Mouse (Mus musculus) MEL (cell line): ENCODE measurements at regions not wholly inside any gene's neighbourhood (a gene's known extent, or its start where the extent isn't known, plus 50 kb on each side); places are given as distances from the start of the nearest gene placed in this dataset.

Source experiments
- DNase-seq: peaks from one replicate; pipeline ENCODE4 v3.0.0; 2011; ENCODE audit warnings: low read depth, low spot score
- H3K27ac ChIP-seq: 2 replicates; pipeline ENCODE4 v1.5.1; 2012; ENCODE audit warnings: low read depth, mild to moderate bottlenecking, control low read depth, low read length, moderate library complexity; ENCODE audit not compliant: control insufficient read depth
- H3K27me3 ChIP-seq, 2 experiments: fragments of 150-350 bp in 1 of 2; sonication (generic) in 1 of 2; 2 replicates each; pipeline ENCODE4 v1.6.1; 2012; ENCODE audit warnings: low read length in 2 of 2, mild to moderate bottlenecking in 2 of 2, improper control_type of control experiment in 1 of 2, moderate library complexity in 1 of 2; ENCODE audit not compliant: insufficient read depth in 2 of 2, control insufficient read depth in 1 of 2
- H3K36me3 ChIP-seq, 2 experiments: 2 replicates each; pipeline ENCODE4 v1.6.1; 2012 to 2014; ENCODE audit warnings: low read length in 2 of 2, improper control_type of control experiment in 1 of 2, inconsistent platforms in 1 of 2, mild to moderate bottlenecking in 1 of 2; ENCODE audit not compliant: insufficient read depth in 2 of 2, control insufficient read depth in 1 of 2
- H3K4me1 ChIP-seq, 2 experiments: fragments of 150-350 bp in 1 of 2; sonication (generic) in 1 of 2; 2 replicates each; pipeline ENCODE4 v1.6.1; 2012; ENCODE audit warnings: low read length in 2 of 2, improper control_type of control experiment in 1 of 2, mild to moderate bottlenecking in 1 of 2; ENCODE audit not compliant: insufficient read depth in 2 of 2, control insufficient read depth in 1 of 2
- H3K4me3 ChIP-seq, 2 experiments: fragments of 150-350 bp in 1 of 2; sonication (generic) in 1 of 2; 2 replicates each; pipeline ENCODE4 v1.5.1; 2012; ENCODE audit warnings: low read depth in 2 of 2, low read length in 2 of 2, mild to moderate bottlenecking in 2 of 2, moderate library complexity in 2 of 2, control low read depth in 1 of 2, improper control_type of control experiment in 1 of 2; ENCODE audit not compliant: control insufficient read depth in 1 of 2, insufficient read depth in 1 of 2
- H3K79me2 ChIP-seq: 2 replicates; pipeline ENCODE4 v1.6.1; 2012; ENCODE audit warnings: mild to moderate bottlenecking, low read length, moderate library complexity; ENCODE audit not compliant: control insufficient read depth, poor library complexity, insufficient read depth
- H3K9ac ChIP-seq: 2 replicates; pipeline ENCODE4 v1.6.1; 2012; ENCODE audit warnings: low read depth, mild to moderate bottlenecking, control low read depth, low read length, moderate library complexity; ENCODE audit not compliant: control insufficient read depth, poor library complexity, severe bottlenecking
- H3K9me3 ChIP-seq: fragments of 150-350 bp; sonication (generic); replicated peaks from 2 replicates; pipeline ENCODE4 v1.6.1; 2012; ENCODE audit warnings: mild to moderate bottlenecking, low read length, improper control_type of control experiment, moderate library complexity; ENCODE audit not compliant: insufficient read depth
- CHD1 ChIP-seq: IDR thresholded peaks from 2 replicates; pipeline ENCODE4 v1.6.1; 2012; ENCODE audit warnings: low read depth, mild to moderate bottlenecking, inconsistent platforms, low read length, improper control_type of control experiment
- CHD2 ChIP-seq: IDR thresholded peaks from 2 replicates; pipeline ENCODE4 v1.6.1; 2011; ENCODE audit warnings: low read length, improper control_type of control experiment
- E2F4 ChIP-seq: IDR thresholded peaks from 2 replicates; pipeline ENCODE4 v1.6.1; 2011; ENCODE audit warnings: low read depth, low read length, improper control_type of control experiment, borderline replicate concordance
- ELF1 ChIP-seq: IDR thresholded peaks from 2 replicates; pipeline ENCODE4 v1.6.1; 2014; ENCODE audit warnings: low read depth, mild to moderate bottlenecking, inconsistent platforms, low read length, improper control_type of control experiment, moderate library complexity
- EP300 ChIP-seq, 2 experiments: IDR thresholded peaks; 2 replicates each; pipeline ENCODE4 v1.6.1; 2011; ENCODE audit warnings: improper control_type of control experiment in 2 of 2, low read length in 2 of 2, low read depth in 1 of 2, mild to moderate bottlenecking in 1 of 2
- JUND ChIP-seq: IDR thresholded peaks from 2 replicates; pipeline ENCODE4 v1.6.1; 2011; ENCODE audit warnings: low read depth, mild to moderate bottlenecking, improper control_type of control experiment, low read length
- KAT2A ChIP-seq: conservative IDR thresholded peaks from 2 replicates; pipeline ENCODE4 v1.6.1; 2012; ENCODE audit warnings: low read depth, low read length, improper control_type of control experiment, inconsistent platforms
- MAX ChIP-seq: IDR thresholded peaks from 2 replicates; pipeline ENCODE4 v1.6.1; 2011; ENCODE audit warnings: low read length, improper control_type of control experiment
- MAZ ChIP-seq: IDR thresholded peaks from 2 replicates; pipeline ENCODE4 v1.6.1; 2012; ENCODE audit warnings: low read depth, mild to moderate bottlenecking, inconsistent platforms, low read length, improper control_type of control experiment
- MEF2A ChIP-seq: IDR thresholded peaks from 2 replicates; pipeline ENCODE4 v1.6.1; 2014; ENCODE audit warnings: low read depth, mild to moderate bottlenecking, inconsistent platforms, low read length, improper control_type of control experiment; ENCODE audit not compliant: poor library complexity, insufficient replicate concordance, severe bottlenecking; ENCODE audit errors: extremely low read depth
- MXI1 ChIP-seq: IDR thresholded peaks from 2 replicates; pipeline ENCODE4 v1.6.1; 2011; ENCODE audit warnings: mild to moderate bottlenecking, low read depth, low read length, improper control_type of control experiment
- NELFE ChIP-seq: IDR thresholded peaks from 2 replicates; pipeline ENCODE4 v1.6.1; 2011; ENCODE audit warnings: low read depth, low read length, improper control_type of control experiment
- NRF1 ChIP-seq: IDR thresholded peaks from 2 replicates; pipeline ENCODE4 v1.6.1; 2014; ENCODE audit warnings: low read depth, mild to moderate bottlenecking, inconsistent platforms, low read length, improper control_type of control experiment, moderate library complexity; ENCODE audit not compliant: poor library complexity, insufficient read depth, severe bottlenecking
- RAD21 ChIP-seq: IDR thresholded peaks from 2 replicates; pipeline ENCODE4 v1.6.1; 2011; ENCODE audit warnings: mild to moderate bottlenecking, low read depth, low read length, improper control_type of control experiment
- RCOR1 ChIP-seq: IDR thresholded peaks from 2 replicates; pipeline ENCODE4 v1.6.1; 2012; ENCODE audit warnings: low read depth, mild to moderate bottlenecking, inconsistent platforms, low read length, improper control_type of control experiment
- SIN3A ChIP-seq: IDR thresholded peaks from 2 replicates; pipeline ENCODE4 v1.6.1; 2012; ENCODE audit warnings: low read length, improper control_type of control experiment, inconsistent platforms
- TBP ChIP-seq: IDR thresholded peaks from 2 replicates; pipeline ENCODE4 v1.8.0; 2011; ENCODE audit warnings: low read depth, low read length, improper control_type of control experiment
- TCF12 ChIP-seq: IDR thresholded peaks from 2 replicates; pipeline ENCODE4 v1.6.1; 2014; ENCODE audit warnings: low read depth, mild to moderate bottlenecking, inconsistent platforms, low read length, improper control_type of control experiment, moderate library complexity
- UBTF ChIP-seq: IDR thresholded peaks from 2 replicates; pipeline ENCODE4 v1.6.1; 2012; ENCODE audit warnings: low read depth, mild to moderate bottlenecking, inconsistent platforms, low read length, improper control_type of control experiment, moderate library complexity, borderline replicate concordance; ENCODE audit not compliant: insufficient read depth
- USF1 ChIP-seq: IDR thresholded peaks from 2 replicates; pipeline ENCODE4 v1.6.1; 2014; ENCODE audit warnings: low read depth, mild to moderate bottlenecking, inconsistent platforms, low read length, improper control_type of control experiment, moderate library complexity
- ZC3H11A ChIP-seq: IDR thresholded peaks from 2 replicates; pipeline ENCODE4 v1.6.1; 2012; ENCODE audit warnings: low read depth, mild to moderate bottlenecking, inconsistent platforms, low read length, improper control_type of control experiment
- ZMIZ1 ChIP-seq: IDR thresholded peaks from 2 replicates; pipeline ENCODE4 v1.6.1; 2012; ENCODE audit warnings: low read depth, mild to moderate bottlenecking, inconsistent platforms, low read length, improper control_type of control experiment, moderate library complexity

DNA sequence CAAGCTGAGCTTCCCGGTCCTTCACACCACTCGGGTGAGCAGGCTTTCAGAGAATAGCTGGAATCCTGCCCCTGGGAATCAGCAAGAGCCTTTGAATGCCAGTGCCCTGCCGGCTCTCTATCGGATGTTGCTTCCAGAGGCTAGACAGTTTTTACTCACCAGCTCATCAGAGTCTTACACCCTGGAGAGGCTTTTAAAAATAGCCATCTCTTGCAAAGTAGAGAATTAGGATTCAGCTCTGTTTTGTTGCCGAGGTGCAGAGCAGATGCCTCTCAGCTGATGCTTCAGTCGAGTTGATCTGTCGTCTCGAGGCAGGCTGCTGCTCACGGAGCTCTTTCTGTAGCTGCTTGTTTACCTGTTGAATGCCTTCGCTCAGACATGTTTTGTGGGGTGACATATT, 441.3 kb upstream of the Gulo start:
- Histone ChIP-seq H3K4me3 (no peak overlapping the region), H3K4me1 (no peaks in the 10 kb centered on the region), H3K27ac (no peak overlapping the region), H3K36me3 (no peaks in the 10 kb centered on the region), H3K9me3 (no peaks in the 10 kb centered on the region), H3K79me2 (no peaks in the 10 kb centered on the region), H3K9ac (no peak overlapping the region), H3K27me3 (no peaks in the 10 kb centered on the region; a peak in 1 of 4 replicates)
- DNase-seq = no peak
- no peak for TF ChIP-seq CHD1
- TF ChIP-seq EP300 (IDR thresholded peaks at IDR 0.05; ENCODE audit: low read depth in 1 of 2, low read length in 2 of 2) = no peak
- TF ChIP-seq MAX = no peak
- no peak for TF ChIP-seq JUND
- no peak for TF ChIP-seq KAT2A
- no peak for TF ChIP-seq ZC3H11A
- TF ChIP-seq ZMIZ1 = no peak
- TF ChIP-seq CHD2 = no peak
- no peak for TF ChIP-seq TBP
- TF ChIP-seq MEF2A = no peak
- no peak for TF ChIP-seq RAD21

DNA sequence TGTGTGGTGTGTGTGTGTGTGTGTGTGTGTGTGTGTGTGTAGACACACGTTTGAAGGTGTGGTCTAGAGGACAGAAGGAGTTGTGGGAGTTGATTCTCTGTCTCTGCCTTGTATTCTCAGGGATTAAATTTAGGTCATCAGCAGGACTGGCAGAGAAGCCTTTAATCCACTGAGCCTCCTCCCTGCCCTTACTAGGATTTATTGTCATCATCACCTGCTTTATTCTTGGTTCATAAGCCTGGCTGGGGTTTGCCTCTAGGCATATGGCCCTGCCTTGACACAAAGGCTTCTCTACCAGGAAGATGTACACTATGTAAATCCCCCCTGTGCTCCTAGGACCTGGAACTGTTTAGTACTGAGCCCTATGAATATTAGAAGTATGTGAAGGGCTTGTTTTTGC, 433.6 kb upstream of the Gulo start:
- DNase-seq = no peak
- H3K27me3 ChIP-seq = no peaks in the 10 kb centered on the region
- no peak overlapping the region for H3K4me3 ChIP-seq
- no peak overlapping the region for H3K9ac ChIP-seq
- H3K79me2 ChIP-seq = no peaks in the 10 kb centered on the region
- no peaks in the 10 kb centered on the region for H3K9me3 ChIP-seq
- H3K4me1 ChIP-seq = no peaks in the 10 kb centered on the region
- no peak overlapping the region for H3K27ac ChIP-seq
- H3K36me3 ChIP-seq = no peaks in the 10 kb centered on the region
- TF ChIP-seq MAZ (no peak), UBTF (no peak), TCF12 (no peak), SIN3A (no peak), MXI1 (no peak), USF1 (no peak), NELFE (no peak), E2F4 (no peak), ELF1 (no peak), KAT2A (no peak), NRF1 (no peak), TBP (no peak), RCOR1 (no peak), MEF2A (no peak), ZC3H11A (no peak)
- TF ChIP-seq, all 39 proteins: peak for 0
